Mouse (Mus musculus): ENCODE results near the gene Art3.

DNA sequence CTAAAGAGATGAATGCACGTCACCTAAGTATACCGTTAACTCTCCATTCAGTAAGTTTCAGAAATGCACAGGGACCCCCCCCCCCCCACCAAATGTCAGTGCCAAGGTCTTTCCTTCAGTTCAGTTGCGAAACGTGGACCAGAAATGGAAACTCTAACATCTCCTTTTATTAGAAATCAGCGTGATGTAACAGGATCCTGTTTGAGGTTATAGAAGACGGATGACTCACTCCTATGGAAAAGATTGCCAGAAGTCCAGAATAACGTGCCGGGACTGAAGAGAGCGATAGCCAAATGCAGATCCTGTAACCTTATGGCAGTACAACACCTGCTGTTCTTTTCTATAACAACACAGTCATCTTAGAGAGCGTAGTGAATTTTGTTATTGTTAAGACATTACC, 36.8 kb downstream of the Art3 start:
- no peak for TF ChIP-seq CTCF (IDR thresholded peaks at IDR 0.05; ENCODE audit: insufficient read depth, low read length)
- no peak for TF ChIP-seq POLR2A (IDR thresholded peaks at IDR 0.05; ENCODE audit: borderline replicate concordance, extremely low read depth, low read depth, low read length)
